Mouse (Mus musculus): ENCODE data around the gene Cep89. TPM values are rescaled to one million over a fixed set of nuclear protein-coding genes. Genes with fewer than 3 reads are reported as not detected.

Cep89 gene
- total RNA-seq, 2 experiments from 2014 or later = 18.3 to 25.1 TPM

DNA sequence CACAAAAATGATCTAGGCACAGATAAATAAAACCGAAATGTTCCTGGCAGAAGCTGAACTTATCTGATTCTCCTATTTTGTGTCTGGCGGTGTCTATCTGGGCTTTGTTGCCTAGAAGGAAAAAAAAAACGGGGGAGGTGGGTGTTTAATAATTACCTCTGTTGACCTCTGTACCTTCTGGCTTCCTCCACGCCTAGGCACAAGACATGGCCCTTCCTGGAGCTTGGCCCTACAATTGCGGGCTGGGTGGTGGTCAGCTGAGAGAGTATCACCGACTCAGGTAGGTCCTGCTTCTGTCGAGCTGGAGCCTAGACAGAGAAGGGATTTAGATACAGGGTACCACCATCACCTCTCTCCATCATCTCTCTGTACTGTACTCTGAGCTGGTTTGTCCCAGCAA is 52.0 kb downstream of the Cep89 start:
- DNase-seq (ENCODE audit: extremely low spot score in 1 of 2, low spot score in 2 of 2) = no peak
- Histone ChIP-seq H3K4me3 (no peak overlapping the region), H3K27ac (no peak overlapping the region)
- intact Hi-C loops (cut with DNase I) = no loop called here
- no peak for TF ChIP-seq CTCF (IDR thresholded peaks at IDR 0.05)

DNA sequence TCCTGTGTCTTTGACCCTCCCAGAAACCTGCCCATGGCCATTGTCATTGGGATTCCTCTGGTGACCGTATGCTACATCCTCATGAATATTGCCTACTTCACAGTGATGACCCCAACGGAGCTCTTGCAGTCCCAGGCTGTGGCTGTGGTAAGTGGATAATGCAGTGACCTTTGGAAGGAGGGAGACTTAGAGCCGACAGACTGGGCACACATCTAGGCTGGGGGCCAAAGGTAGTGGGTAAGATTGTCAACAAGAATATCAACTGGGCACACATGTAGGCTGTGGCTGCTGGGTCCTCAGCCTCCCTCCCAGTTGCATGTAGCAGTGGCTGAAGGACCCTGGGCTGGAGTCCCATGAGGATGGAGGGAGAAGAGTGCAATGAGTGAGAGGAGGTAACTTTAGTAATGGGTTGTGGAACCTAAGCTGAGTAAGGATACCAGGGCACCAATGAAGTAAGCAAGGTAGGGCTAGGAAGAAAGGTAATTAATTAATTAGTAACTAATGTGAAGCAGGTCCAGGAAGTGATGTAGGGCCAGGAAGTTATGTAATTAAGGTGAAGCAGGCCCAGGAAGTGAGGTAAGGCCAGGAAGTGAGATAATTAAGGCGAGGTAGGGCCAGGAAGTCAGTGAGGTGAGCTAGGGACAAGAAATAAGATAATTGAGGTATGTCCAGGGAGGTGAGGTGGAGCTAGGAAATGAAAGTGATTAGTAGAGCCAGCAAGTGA is 59.4 kb downstream of the Cep89 start:
- Histone ChIP-seq H3K27ac (no peak overlapping the region), H3K4me3 (no peak overlapping the region)
- DNase-seq (ENCODE audit: extremely low spot score in 1 of 2, low spot score in 2 of 2) = no peak
- intact Hi-C loops (cut with DNase I) = no loop called here
- TF ChIP-seq CTCF (IDR thresholded peaks at IDR 0.05) = no peak

DNA sequence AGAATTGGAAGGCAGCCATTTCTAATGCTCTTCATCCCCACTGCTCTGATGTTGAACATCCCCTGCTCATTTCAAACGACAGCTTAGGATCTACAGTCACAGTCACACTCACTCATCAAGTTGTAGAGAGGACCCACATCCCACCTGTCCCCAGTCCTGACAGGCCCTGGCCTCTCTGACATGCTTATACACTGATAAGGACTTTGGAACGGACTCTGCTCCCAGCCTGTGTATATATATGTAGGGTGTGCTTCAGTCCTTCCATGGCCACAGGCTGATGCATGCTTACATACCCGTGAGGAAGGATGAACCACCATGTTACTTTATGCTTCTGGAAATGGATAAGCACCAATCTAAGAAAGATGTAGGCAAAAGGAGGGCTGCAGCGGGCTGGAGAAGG is 64.1 kb downstream of the Cep89 start:
- TF ChIP-seq CTCF (IDR thresholded peaks at IDR 0.05) = no peak
- H3K27ac ChIP-seq = no peak overlapping the region
- no peak for DNase-seq (ENCODE audit: extremely low spot score in 1 of 2, low spot score in 2 of 2)
- H3K4me3 ChIP-seq = no peak overlapping the region
- intact Hi-C loops (cut with DNase I) = no loop called here

DNA sequence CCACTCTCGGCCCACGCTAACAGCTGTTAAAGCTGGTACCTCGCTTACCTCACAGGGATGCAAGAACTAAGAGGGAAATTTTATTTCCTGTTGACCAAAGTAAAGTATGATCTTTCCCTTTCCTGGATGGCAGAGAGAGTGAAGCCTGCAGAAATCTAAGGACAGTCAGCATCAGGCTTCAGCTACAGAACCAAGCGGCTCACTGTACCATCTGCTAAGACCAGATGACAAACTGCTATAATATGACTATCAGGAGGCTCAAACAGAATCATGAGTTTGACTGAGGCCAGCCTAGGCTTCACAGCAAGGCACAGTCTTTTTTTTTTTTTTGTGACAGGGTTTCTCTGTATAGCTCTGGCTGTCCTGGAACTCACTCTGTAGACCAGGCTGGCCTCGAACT is 68.2 kb downstream of the Cep89 start:
- intact Hi-C loops (cut with DNase I) = no loop called here
- TF ChIP-seq CTCF (IDR thresholded peaks at IDR 0.05) = no peak
- no peak for DNase-seq (ENCODE audit: extremely low spot score in 1 of 2, low spot score in 2 of 2)
- Histone ChIP-seq H3K27ac (no peak overlapping the region), H3K4me3 (no peak overlapping the region)

DNA sequence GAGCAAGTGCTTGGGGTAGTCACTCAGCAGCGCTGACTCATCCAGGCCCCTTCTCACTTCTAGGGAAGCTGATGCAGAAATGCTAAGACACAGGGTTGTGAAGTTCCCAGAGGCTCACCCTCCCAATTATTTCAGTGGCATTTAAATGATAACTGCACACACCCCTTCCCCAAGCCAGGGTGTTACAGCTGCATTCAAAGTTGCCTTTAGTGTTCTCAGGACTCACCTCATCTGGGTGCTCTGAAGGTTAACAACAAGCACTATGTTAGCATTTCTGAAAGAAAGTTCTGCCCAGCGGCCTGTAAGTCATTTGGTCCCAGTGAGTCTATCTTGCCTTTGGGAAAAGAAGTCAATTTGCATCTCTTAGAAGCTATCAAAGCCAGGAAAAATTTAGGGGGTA is 71.0 kb downstream of the Cep89 start:
- intact Hi-C loops (cut with DNase I) = no loop called here
- no peak for TF ChIP-seq CTCF (IDR thresholded peaks at IDR 0.05)

DNA sequence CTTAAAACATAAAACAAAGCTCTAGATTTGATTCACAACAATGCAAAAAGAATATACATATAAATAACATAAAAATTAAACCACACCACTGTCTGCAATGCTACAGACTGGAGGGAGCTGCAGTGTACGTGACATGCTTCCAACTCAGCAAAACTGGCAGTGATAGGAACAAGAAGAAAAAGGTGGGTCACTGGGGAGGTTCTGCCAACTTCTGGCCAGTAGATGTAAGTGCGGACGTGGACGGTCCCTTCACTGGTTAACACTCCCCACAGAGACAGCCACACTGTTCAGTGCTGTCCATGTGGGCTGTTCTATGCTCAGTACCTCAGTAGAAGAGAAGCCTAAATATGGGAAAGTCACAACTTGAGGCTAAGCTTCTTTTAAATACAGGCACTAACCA is 74.0 kb downstream of the Cep89 start:
- Histone ChIP-seq H3K27ac (no peak overlapping the region), H3K4me3 (no peak overlapping the region)
- intact Hi-C loops (cut with DNase I) = no loop called here
- no peak for DNase-seq (ENCODE audit: extremely low spot score in 1 of 2, low spot score in 2 of 2)
- TF ChIP-seq CTCF (IDR thresholded peaks at IDR 0.05) = no peak

More for the DNA sequence above, 71.0 kb downstream of the Cep89 start:
- no peak overlapping the region for H3K4me3 ChIP-seq
- no peak for DNase-seq (ENCODE audit: extremely low spot score in 1 of 2, low spot score in 2 of 2)
- no peak overlapping the region for H3K27ac ChIP-seq

DNA sequence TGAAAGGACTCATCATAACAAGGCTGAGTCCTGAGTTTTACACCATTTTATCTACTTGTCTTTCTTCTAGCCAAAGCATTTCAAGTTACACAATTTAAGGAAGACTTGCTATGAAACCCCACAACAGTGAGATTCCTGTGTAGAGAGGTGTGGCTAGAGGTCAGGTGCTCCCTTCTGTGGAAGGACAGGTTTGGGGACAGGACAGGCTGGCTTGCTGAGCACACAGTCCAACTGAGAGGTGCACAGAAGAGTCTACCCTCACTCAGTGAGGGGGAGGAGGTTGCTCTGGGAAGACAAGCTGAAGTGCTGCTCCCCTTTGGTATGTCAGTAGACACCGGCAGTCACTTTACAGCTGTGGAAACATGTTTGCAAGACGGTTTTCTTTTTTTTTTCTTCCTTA is 79.6 kb downstream of the Cep89 start:
- Histone ChIP-seq H3K4me3 (no peak overlapping the region), H3K27ac (no peak overlapping the region)
- TF ChIP-seq CTCF (IDR thresholded peaks at IDR 0.05) = no peak
- DNase-seq (ENCODE audit: extremely low spot score in 1 of 2, low spot score in 2 of 2) = no peak
- intact Hi-C loops (cut with DNase I) = no loop called here

- intact Hi-C loops (cut with DNase I) = no loop called here
- no peak for TF ChIP-seq CTCF (IDR thresholded peaks at IDR 0.05)
- no peak for DNase-seq (ENCODE audit: extremely low spot score in 1 of 2, low spot score in 2 of 2)
- Histone ChIP-seq H3K27ac (no peak overlapping the region), H3K4me3 (no peak overlapping the region)
Observed at GRCm38 (mm10) chr7:35485126-35485525, 88.3 kb downstream of the Cep89 start.

- DNase-seq (ENCODE audit: extremely low spot score in 1 of 2, low spot score in 2 of 2) = no peak
Observed at GRCm38 (mm10) chr7:35486553-35486952, 89.7 kb downstream of the Cep89 start.

More at GRCm38 (mm10) chr7:35486553-35486952, 89.7 kb downstream of the Cep89 start:
- TF ChIP-seq CTCF (IDR thresholded peaks at IDR 0.05) = no peak
- Histone ChIP-seq H3K4me3 (no peak overlapping the region), H3K27ac (no peak overlapping the region)
- intact Hi-C loops (cut with DNase I) = no loop called here

Other genes with a start within 250 kb of the Cep89 start
- 10 to 100 TPM; 37.1 to 47.6 TPM for gene Slc7a10, start 210.7 kb upstream of the Cep89 start, total RNA-seq (2021)
- 10 to 100 TPM; 80.8 to 86.8 TPM for gene Lrp3, start 181.5 kb upstream of the Cep89 start, total RNA-seq (2021)
- 10 to 100 TPM; 27.3 to 27.7 TPM for gene Gpatch1, start 78.6 kb upstream of the Cep89 start, total RNA-seq (2021)
- 1 to 10 TPM; 5.8 to 6.2 TPM for gene Rhpn2, start 62.9 kb upstream of the Cep89 start, total RNA-seq (2021)
- 1 to 10 TPM; 5.4 to 6.8 TPM for gene Faap24, start 199 bp upstream of the Cep89 start, total RNA-seq (2021)
- not detected for gene Slc7a9, start 51.8 kb downstream of the Cep89 start, total RNA-seq (2021)
- under 1 TPM; 0.33 to 0.38 TPM for gene Tdrd12, start 140.7 kb downstream of the Cep89 start, total RNA-seq (2021)
- 10 to 100 TPM; 55.5 to 68.1 TPM for gene Nudt19, start 159.3 kb downstream of the Cep89 start, total RNA-seq (2021)
- gene Rgs9bp, start 188.5 kb downstream of the Cep89 start, total RNA-seq (2021) = under 1 TPM; 0.38 to 0.40 TPM
- 10 to 100 TPM; 43.4 to 46.8 TPM for gene Ankrd27, start 189.2 kb downstream of the Cep89 start, total RNA-seq (2021)